Mouse (Mus musculus) heart, embryonic 10.5 days (tissue): Measurements from ENCODE around the gene Sun2. TPM values are rescaled to one million over a fixed set of nuclear protein-coding genes. Genes with fewer than 3 reads are reported as not detected.
A peak's percentile ranks its signal among the peaks of the same experiment; 100 is the strongest.

Experiments
- DNase-seq: peaks from one replicate; pipeline ENCODE4 v3.0.0-alpha.2; 2017; ENCODE audit warnings: low spot score
- H3K27ac ChIP-seq: fragments of 300-500 bp; sonication (generic); 2 replicates; pipeline ENCODE4 v1.5.1; 2016; ENCODE audit warnings: mild to moderate bottlenecking
- H3K27me3 ChIP-seq: fragments of 300-500 bp; sonication (generic); 2 replicates; pipeline ENCODE4 v1.6.1; 2016; ENCODE audit warnings: mild to moderate bottlenecking; ENCODE audit not compliant: poor library complexity, insufficient read depth, severe bottlenecking
- H3K36me3 ChIP-seq: fragments of 300-500 bp; sonication (generic); 2 replicates; pipeline ENCODE4 v1.6.1; 2016; ENCODE audit warnings: mild to moderate bottlenecking, moderate library complexity
- H3K4me1 ChIP-seq: fragments of 300-500 bp; sonication (generic); 2 replicates; pipeline ENCODE4 v1.6.1; 2016; ENCODE audit warnings: mild to moderate bottlenecking
- H3K4me3 ChIP-seq: fragments of 300-500 bp; sonication (generic); 2 replicates; pipeline ENCODE4 v1.5.1; 2016; ENCODE audit warnings: mild to moderate bottlenecking, moderate library complexity
- H3K9me3 ChIP-seq: fragments of 300-500 bp; sonication (generic); 2 replicates; pipeline ENCODE4 v1.6.1; 2016; ENCODE audit warnings: mild to moderate bottlenecking, moderate library complexity
- WGBS: fragments of 180-500 bp; shearing (Covaris S2); methylation state at CpG from one replicate; pipeline ENCODE4 v1.1.7; 2016; 5-methylcytosine and 5-hydroxymethylcytosine counted together
- polyA plus RNA-seq: library from polyadenylated mRNA; unstranded; fragments of >200 nt; fragmentation: Nextera tagmentation; extraction: Ambion mirVana; gene quantifications from 2 replicates; pipeline ENCODE4 v1.2.1, GENCODE M21; 2016

The Sun2 gene
- polyA plus RNA-seq, 1 experiment from 2014 or later = 2.9 TPM

DNA sequence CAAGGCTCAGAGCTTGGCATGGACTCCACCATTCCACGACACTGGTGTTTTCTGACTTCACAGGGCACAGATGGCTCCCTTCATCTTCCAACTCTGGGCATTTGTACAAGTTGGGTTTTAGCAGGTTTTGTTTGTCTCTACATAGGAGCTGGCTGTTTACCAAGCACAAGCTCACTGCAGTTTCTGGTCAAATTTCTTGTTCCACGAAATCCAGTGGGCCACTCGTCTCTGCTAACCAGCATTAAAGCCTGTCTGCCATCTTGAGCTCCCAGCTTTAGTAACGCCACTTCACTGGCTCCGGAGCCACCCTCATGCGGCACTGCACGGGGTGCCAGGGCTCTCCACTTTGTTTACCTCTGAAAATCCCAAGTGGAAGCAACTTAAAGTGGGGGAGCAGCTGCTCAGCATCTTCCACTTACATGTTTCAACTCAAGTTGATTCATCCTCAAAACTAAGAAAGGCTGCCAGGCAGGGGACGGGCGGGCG lies 24.3 kb upstream of the Sun2 start:
- H3K4me3 ChIP-seq = no peak overlapping the region
- peaks cover 27% of the 10 kb centered on the region for H3K4me1 ChIP-seq
- WGBS = 86% methylated on average over 10 of the region's 10 CpGs
- no peaks in the 10 kb centered on the region for H3K9me3 ChIP-seq
- DNase-seq = no peak
- no peaks in the 10 kb centered on the region for H3K27me3 ChIP-seq
- H3K36me3 ChIP-seq = peaks cover 28% of the 10 kb centered on the region
- H3K27ac ChIP-seq = 0 out of 2 replicates have a peak overlapping the region, but pooled peaks have one; percentile 24

DNA sequence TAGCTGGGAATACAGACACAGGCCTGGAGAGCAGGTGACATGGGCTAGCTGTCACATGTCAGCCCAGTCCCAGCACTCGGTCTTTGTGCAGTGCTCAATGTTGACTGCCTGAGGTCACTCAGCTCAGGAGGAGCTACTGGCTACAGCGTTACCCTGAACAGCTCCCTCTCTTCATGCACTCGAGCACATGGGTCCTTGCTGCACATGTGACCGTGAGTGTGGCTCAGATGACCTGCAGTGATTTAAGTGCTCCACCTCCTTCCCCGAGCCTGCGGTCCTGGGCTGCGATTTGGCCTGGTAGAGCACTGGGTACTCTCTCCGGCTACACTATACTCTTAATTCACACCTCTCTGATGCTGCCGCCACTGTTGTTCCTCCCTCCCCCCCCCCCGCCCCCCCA lies 23.8 kb upstream of the Sun2 start:
- 64% methylated on average over 9 of the region's 10 CpGs for WGBS
- no peak for DNase-seq
- Histone ChIP-seq H3K4me3 (no peak overlapping the region), H3K27me3 (no peaks in the 10 kb centered on the region), H3K27ac (no peak overlapping the region), H3K36me3 (peaks cover 32% of the 10 kb centered on the region), H3K4me1 (peaks cover 27% of the 10 kb centered on the region), H3K9me3 (no peaks in the 10 kb centered on the region)

DNA sequence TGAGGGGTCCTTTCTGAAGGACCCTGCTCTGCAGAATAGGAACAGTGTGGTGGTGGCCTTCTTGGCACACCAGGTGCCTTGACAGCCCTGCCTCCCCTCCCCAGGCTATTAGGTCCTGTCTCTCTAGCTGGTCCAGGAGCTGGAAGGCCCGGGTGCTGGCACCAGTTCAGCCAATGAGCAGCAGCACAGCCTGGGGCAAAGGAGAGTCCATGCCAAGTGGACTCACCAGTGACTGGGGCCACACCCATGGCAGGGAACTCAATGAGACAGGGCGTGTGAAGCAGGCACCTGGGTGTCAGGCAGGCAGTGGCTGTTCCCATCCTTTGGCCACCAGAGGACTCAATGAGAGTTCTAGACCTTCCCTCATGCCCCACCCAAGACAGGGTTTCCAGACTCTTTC lies 23.0 kb upstream of the Sun2 start:
- Histone ChIP-seq H3K4me1 (peaks cover 27% of the 10 kb centered on the region), H3K36me3 (peaks cover 34% of the 10 kb centered on the region), H3K27me3 (no peaks in the 10 kb centered on the region), H3K4me3 (no peak overlapping the region), H3K9me3 (no peaks in the 10 kb centered on the region), H3K27ac (no peak overlapping the region)
- no peak for DNase-seq
- 84% methylated on average over 2 of the region's 2 CpGs for WGBS

DNA sequence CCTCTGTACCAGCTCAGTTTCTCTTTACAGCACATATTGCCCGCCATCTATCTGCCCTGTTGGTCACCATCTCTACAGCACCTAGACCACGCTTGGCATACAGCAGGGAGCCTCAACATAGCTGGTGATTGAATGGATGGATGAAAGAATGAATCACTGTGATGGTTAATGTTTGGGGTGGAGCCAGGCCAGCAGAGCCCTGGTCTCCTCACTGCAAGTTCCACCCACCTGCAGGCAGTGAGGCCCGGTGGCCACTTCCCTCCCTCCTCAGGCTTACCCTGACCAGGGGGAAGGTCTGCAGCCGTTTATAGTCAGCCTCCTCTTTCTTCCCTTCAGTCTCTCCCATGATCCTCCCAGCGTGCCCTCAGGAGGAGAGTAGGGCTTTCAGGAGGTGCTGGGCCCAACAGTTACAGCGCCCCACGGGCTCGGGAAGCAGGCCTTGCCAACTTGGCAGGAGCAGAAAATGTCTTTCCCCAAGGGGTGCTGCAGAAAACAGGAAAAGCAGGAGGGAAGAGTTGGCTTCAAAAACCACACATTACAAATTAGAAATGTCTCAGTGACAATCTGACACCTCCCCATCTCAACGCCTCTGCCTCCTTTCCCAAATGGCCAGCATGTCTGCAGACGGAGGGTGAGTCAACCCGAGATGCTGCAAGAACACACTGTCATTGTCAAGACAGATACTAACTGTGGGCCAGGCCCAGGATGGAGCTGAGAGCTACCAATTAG lies 22.4 kb upstream of the Sun2 start:
- no peak for DNase-seq
- peaks cover 34% of the 10 kb centered on the region for H3K36me3 ChIP-seq
- WGBS = 76% methylated on average over 11 of the region's 11 CpGs
- no peak overlapping the region for H3K4me3 ChIP-seq
- peaks cover 27% of the 10 kb centered on the region for H3K4me1 ChIP-seq
- H3K27ac ChIP-seq = no peak overlapping the region
- H3K27me3 ChIP-seq = no peaks in the 10 kb centered on the region
- no peaks in the 10 kb centered on the region for H3K9me3 ChIP-seq

DNA sequence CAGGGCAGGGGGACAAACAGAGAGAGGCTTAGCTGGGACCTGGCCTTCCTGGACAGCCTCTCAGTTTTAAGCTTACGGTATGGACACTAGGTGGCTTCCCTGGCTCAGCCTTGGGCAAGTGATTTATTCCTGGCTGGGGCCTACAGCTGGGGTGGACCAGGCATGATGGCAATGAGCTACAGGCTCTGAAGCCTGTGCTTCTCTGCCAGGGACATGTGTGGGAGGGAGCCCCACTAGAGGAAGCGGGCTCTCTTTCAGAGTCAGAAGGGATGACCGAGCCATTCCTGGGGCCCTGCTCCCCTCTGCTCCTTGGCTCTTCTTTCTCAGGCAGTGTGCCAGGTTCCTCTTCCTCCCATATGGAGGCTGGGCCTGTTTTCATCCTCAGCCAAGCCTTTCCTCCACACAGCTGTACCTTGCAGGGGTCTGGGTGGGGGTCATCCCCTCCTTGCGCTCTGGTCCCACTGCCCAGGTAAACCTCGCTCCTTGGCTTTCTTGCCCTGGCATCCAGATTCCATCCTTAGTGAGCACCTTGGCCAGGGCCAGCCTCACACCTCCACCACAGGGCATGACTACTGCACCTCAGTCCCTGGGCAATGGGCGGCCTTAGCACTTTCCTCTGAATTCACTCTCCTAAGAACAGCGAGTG lies 21.4 kb upstream of the Sun2 start:
- Histone ChIP-seq H3K27ac (no peak overlapping the region), H3K4me3 (no peak overlapping the region), H3K27me3 (no peaks in the 10 kb centered on the region), H3K36me3 (peaks cover 34% of the 10 kb centered on the region), H3K9me3 (no peaks in the 10 kb centered on the region), H3K4me1 (peaks cover 27% of the 10 kb centered on the region)
- WGBS = 85% methylated on average over 7 of the region's 7 CpGs
- DNase-seq = no peak

DNA sequence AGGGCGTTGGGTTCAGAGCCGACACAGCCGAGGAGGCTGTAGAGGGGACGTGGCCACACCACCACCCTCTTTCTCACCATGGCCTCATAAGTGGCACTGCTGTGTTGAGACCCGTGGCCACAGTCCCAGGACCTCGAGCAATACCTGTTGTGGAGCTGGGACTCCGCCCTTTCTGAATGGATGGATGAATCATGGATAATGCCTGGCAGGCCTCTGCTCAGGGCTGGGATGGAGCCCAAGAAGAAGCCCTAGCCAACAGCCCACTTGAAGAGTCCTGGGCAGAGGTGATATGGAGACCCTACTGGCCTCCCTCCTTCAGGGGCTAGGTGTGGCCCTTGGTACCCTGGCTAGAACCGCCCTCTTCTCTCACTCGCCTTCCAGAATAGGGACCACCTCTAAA lies 20.7 kb upstream of the Sun2 start:
- Histone ChIP-seq H3K27ac (no peak overlapping the region; the same call in 1 of the 2 replicates), H3K9me3 (no peaks in the 10 kb centered on the region), H3K27me3 (no peaks in the 10 kb centered on the region), H3K36me3 (peaks cover 34% of the 10 kb centered on the region), H3K4me1 (peaks cover 23% of the 10 kb centered on the region), H3K4me3 (no peak overlapping the region)
- DNase-seq = no peak
- WGBS = 85% methylated on average over 9 of the region's 9 CpGs

DNA sequence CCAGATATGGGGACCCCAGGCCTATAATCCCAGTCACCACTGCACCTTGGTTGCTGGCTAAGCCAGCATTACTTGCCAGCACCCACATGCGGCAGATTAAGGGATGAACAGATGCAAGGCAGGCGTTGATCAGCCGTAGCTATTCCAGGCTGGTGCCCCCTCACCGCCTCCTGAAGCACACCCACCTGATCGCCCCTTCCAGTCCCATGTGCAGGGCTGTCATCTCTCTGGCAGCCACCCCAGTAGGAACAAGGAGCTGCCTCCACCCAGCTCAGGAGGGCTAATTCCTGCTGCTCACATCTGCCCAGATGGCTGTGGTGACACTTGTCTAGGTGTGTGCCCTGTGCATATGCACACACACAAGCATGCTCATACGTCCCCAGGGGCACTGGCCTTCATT lies 18.6 kb upstream of the Sun2 start:
- 77% methylated on average over 6 of the region's 6 CpGs for WGBS
- Histone ChIP-seq H3K36me3 (peaks cover 34% of the 10 kb centered on the region), H3K4me1 (peaks cover 13% of the 10 kb centered on the region)

DNA sequence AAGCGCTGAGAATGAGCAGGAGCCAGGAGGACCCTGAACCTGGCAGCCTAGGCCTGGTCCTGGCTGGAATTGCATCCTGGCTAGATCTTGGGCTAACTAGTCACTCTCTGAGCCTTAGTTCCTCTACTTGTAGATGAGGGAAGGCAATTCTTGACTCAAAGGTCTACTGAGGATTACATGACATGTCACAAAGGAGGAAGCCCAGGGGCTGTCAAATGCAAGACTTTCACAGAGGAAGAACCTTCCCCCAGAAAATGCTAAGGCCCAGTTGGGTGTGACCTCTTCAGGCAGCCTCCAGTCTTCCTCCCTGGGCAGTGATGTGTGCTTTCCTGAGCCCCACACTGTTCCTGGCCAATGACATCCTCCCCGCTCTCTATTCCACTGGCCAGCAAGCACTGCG lies 14.8 kb upstream of the Sun2 start:
- no peak overlapping the region for H3K27ac ChIP-seq
- H3K4me1 ChIP-seq = peaks cover 20% of the 10 kb centered on the region
- H3K4me3 ChIP-seq = no peak overlapping the region
- no peaks in the 10 kb centered on the region for H3K27me3 ChIP-seq
- peaks cover 11% of the 10 kb centered on the region for H3K36me3 ChIP-seq
- 82% methylated on average over 3 of the region's 3 CpGs for WGBS
- no peaks in the 10 kb centered on the region for H3K9me3 ChIP-seq
- DNase-seq = no peak

More for the DNA sequence above, 18.6 kb upstream of the Sun2 start:
- DNase-seq = no peak
- Histone ChIP-seq H3K9me3 (no peaks in the 10 kb centered on the region), H3K4me3 (no peak overlapping the region), H3K27me3 (no peaks in the 10 kb centered on the region), H3K27ac (no peak overlapping the region)

DNA sequence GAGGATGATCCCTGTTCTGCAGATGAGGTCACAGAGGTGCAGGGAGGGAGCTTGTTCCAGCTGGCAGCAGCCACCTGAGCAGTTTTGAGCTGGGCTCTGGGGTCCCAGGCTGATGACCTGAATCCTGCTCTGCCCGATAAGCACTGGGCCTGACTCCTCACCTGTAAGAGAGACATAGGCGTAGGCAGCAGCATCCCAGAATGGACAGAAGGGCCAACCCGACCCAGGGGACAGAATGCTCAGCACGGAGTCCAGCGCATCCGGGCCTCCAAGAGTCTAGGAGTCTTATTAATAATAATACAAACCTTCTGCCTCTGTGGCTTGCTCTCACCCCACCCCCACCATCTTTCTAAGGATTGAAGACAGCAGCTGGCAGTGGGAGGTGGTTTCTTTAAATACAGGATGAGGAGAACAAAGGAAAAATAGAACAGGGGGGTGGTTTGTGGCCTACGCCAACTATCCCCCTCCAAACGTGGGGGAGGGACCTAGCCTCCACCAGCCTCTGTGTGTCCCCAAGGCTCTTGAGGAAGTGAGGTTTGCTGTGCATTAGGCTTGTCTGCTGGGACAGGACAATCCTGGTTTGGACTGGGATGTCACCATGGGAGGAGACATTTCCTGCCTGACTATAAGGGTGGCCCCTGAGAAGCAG lies 13.8 kb upstream of the Sun2 start:
- no peak overlapping the region for H3K4me3 ChIP-seq
- no peaks in the 10 kb centered on the region for H3K9me3 ChIP-seq
- no peak for DNase-seq
- H3K27me3 ChIP-seq = no peaks in the 10 kb centered on the region
- 74% methylated on average over 8 of the region's 8 CpGs for WGBS
- H3K4me1 ChIP-seq = peaks cover 24% of the 10 kb centered on the region
- no peak overlapping the region for H3K27ac ChIP-seq
- 0 out of 2 replicates have a peak, but pooled peaks cover 2% of the 10 kb centered on the region for H3K36me3 ChIP-seq

DNA sequence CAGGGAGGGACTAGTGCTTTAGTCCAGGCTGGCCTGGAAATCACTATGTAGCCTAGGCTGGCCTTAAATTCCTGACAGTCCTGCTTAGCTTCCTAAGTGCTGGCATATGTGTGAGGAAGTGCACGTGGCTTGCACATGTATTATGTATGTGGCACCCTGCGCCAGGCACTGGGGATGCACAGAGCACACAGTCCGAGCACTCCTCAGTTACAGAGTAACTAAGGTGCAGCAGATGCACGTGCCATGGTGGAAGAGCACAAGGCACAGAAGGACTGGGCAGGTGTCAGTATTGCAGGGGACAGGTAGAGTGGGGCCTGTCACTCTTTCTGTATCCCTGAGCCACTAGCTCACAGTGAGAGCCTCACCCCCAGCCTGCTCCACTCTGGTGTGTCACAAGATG lies 12.8 kb upstream of the Sun2 start:
- WGBS = 75% methylated on average over 4 of the region's 4 CpGs
- no peak overlapping the region for H3K4me3 ChIP-seq
- H3K9me3 ChIP-seq = no peaks in the 10 kb centered on the region
- H3K36me3 ChIP-seq = peaks cover 2% of the 10 kb centered on the region; the same call in 1 of the 2 replicates
- no peak overlapping the region for H3K27ac ChIP-seq
- H3K4me1 ChIP-seq = peaks cover 24% of the 10 kb centered on the region
- no peaks in the 10 kb centered on the region for H3K27me3 ChIP-seq
- no peak for DNase-seq

DNA sequence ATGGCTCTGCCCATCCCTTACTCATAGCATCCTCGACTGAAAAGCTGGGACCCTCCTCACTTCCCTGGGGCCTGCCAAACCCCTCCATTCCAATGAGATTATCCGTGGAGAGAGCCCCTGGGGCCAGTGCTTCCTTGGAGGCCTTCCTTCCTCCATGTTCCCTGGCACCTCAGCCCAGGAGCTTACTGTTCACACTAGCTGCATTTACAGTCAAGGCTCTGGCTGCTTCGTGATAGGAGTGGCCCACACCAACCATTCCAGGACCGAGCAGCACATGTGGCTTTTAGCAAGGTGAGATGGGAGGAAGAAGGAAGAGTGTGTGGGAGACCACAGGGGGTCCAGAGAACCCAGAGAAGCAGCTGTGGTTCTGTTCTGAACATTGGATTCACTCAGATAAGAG lies 11.5 kb upstream of the Sun2 start:
- Histone ChIP-seq H3K36me3 (peaks cover 2% of the 10 kb centered on the region; the same call in 1 of the 2 replicates), H3K27me3 (no peaks in the 10 kb centered on the region), H3K9me3 (no peaks in the 10 kb centered on the region), H3K4me1 (peaks cover 24% of the 10 kb centered on the region), H3K4me3 (no peak overlapping the region), H3K27ac (no peak overlapping the region)
- no peak for DNase-seq
- WGBS = 50% methylated on average over 4 of the region's 4 CpGs

DNA sequence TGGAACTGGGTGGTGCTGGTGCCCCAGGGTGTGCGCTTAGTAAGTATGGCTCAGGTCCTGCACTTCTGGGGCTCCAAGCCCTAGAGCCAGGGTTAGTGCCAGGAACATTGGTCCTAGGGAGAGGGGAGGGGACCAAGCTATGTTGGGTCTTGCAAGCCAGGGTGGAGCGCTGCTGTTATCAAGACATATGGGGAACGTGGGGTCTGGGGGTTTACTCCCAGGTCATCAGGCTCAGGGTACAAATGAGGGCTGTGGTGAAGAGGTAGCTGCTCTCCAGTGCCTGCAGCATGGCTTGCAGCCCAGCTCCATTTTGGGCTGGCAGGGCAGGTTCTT lies 11.1 kb upstream of the Sun2 start:
- H3K4me3 ChIP-seq = no peak overlapping the region
- H3K27ac ChIP-seq = no peak overlapping the region
- H3K36me3 ChIP-seq = peaks cover 2% of the 10 kb centered on the region; the same call in 1 of the 2 replicates
- 79% methylated on average over 3 of the region's 3 CpGs for WGBS
- H3K27me3 ChIP-seq = no peaks in the 10 kb centered on the region
- peaks cover 24% of the 10 kb centered on the region for H3K4me1 ChIP-seq
- no peaks in the 10 kb centered on the region for H3K9me3 ChIP-seq
- DNase-seq = no peak

DNA sequence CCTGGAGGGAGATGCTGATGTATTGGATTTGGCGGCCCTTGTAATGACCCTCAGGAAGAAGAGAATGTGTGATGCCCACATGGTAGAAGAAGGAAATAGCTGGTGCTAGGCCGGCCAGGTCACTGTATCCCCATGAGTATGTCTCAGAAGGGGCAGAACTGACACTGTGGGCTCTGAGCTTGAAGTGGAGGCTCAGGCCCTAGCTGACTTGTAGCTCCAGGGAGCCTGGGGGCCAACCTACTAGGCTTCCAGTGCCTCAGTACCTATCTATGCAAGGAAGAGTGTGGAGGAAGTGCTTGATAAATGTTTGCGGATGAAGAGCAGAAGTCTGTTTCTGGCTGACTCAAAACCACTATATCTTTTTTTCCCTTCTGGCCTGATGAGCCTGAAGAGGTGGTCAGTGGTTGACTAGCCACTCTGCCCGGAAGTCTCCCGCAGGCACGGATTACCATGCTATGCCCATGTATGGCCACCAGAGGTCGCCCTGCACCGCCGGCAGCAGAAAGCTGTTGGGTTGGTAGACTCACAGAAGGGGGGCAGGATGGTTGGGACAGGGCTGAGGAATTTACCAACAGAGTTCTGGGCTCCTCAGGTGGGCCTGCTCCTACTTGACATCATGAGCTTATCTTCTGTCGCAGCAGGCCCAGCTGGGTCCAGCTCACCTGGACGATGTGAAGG lies 10.5 kb upstream of the Sun2 start:
- Histone ChIP-seq H3K4me3 (no peak overlapping the region), H3K9me3 (no peaks in the 10 kb centered on the region), H3K4me1 (peaks cover 24% of the 10 kb centered on the region), H3K27ac (no peak overlapping the region), H3K36me3 (peaks cover 2% of the 10 kb centered on the region; the same call in 1 of the 2 replicates), H3K27me3 (no peaks in the 10 kb centered on the region)
- 23% methylated on average over 11 of the region's 11 CpGs for WGBS
- DNase-seq = no peak
